Mouse (Mus musculus) heart, embryonic 16.5 days (tissue): ENCODE measurements around the gene C1galt1. TPM values are rescaled to one million over a fixed set of nuclear protein-coding genes. Genes with fewer than 3 reads are reported as not detected.

ENCODE experiments used
- ATAC-seq: fragments of 200-750 bp; cut with Nextera tagmentation; replicated peaks from 2 replicates; pipeline ENCODE4 v1.8.0; 2017; ENCODE audit warnings: moderate number of reproducible peaks; ENCODE audit not compliant: insufficient read depth, low FRiP score; ENCODE audit errors: extremely low read depth
- H3K27ac ChIP-seq: fragments of 300-500 bp; sonication (generic); 2 replicates; pipeline ENCODE4 v1.5.1; 2014; ENCODE audit warnings: mild to moderate bottlenecking, low read length, control low read depth, moderate library complexity
- H3K27me3 ChIP-seq: fragments of 300-500 bp; sonication (generic); 2 replicates; pipeline ENCODE4 v1.6.1; 2014; ENCODE audit warnings: low read length, mixed read lengths; ENCODE audit not compliant: control insufficient read depth, insufficient read depth
- H3K36me3 ChIP-seq: fragments of 300-500 bp; sonication (generic); 2 replicates; pipeline ENCODE4 v1.6.1; 2014; ENCODE audit not compliant: control insufficient read depth, insufficient read depth
- H3K4me1 ChIP-seq: fragments of 300-500 bp; sonication (generic); 2 replicates; pipeline ENCODE4 v1.6.1; 2014; ENCODE audit warnings: low read length, mixed read lengths; ENCODE audit not compliant: control insufficient read depth, insufficient read depth
- H3K4me2 ChIP-seq: fragments of 300-500 bp; sonication (generic); 2 replicates; pipeline ENCODE4 v1.6.1; 2014; ENCODE audit warnings: low read depth, mild to moderate bottlenecking, control low read depth, low read length
- H3K4me3 ChIP-seq: fragments of 300-500 bp; sonication (generic); 2 replicates; pipeline ENCODE4 v1.5.1; 2014; ENCODE audit warnings: mild to moderate bottlenecking, control low read depth, low read length
- H3K9ac ChIP-seq: fragments of 300-500 bp; sonication (generic); 2 replicates; pipeline ENCODE4 v1.6.1; 2014; ENCODE audit warnings: low read length, control low read depth
- H3K9me3 ChIP-seq: fragments of 300-500 bp; sonication (generic); replicated peaks from 2 replicates; pipeline ENCODE4 v1.6.1; 2016; ENCODE audit warnings: low read length; ENCODE audit not compliant: control insufficient read depth
- WGBS: fragments of 180-500 bp; shearing (Covaris S2); extraction: QIAGEN DNeasy Blood & Tissue Kit; methylation state at CpG from one replicate; pipeline ENCODE4 v1.1.7; 2014; 5-methylcytosine and 5-hydroxymethylcytosine counted together
- polyA plus RNA-seq: library from polyadenylated mRNA; unstranded; fragments of >200 nt; fragmentation: Nextera tagmentation; extraction: Ambion mirVana; gene quantifications from 2 replicates; pipeline ENCODE4 v1.2.1, GENCODE M21; 2015

Gene C1galt1
- polyA plus RNA-seq, 1 experiment from 2014 or later, result 2.9 TPM

DNA sequence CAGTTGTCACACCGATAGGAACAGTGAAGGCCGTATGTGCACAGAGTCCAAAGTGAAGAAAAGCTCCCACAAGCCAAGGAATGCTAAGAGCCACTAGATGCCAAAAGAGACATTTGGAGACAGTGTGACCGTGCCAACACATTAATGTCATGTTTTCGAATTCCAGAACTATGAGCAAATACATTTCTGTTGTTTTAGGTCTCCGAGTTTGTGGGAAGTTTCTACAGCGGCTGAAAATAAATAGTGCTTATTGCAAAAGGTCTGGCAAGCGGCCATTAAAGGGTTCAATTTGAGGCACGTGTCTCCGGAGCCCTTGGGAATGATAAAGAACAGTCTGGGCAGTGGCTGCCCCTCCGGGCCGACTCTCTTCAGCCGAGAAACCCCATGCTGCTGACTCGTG, 37.9 kb downstream of the C1galt1 start:
- peak overlapping the region; percentile 36 for H3K4me2 ChIP-seq
- H3K27me3 ChIP-seq, result no peaks in the 10 kb centered on the region
- H3K9ac ChIP-seq, result no peak overlapping the region
- no peaks in the 10 kb centered on the region for H3K9me3 ChIP-seq
- WGBS, result 30% methylated on average over 13 of the region's 13 CpGs
- peaks cover under 1% of the 10 kb centered on the region; the same call in 1 of the 2 replicates for H3K4me1 ChIP-seq
- peak overlapping the region; percentile 64 for H3K27ac ChIP-seq
- peak; percentile 87 for ATAC-seq
- H3K36me3 ChIP-seq, result no peaks in the 10 kb centered on the region
- H3K4me3 ChIP-seq, result no peak overlapping the region

DNA sequence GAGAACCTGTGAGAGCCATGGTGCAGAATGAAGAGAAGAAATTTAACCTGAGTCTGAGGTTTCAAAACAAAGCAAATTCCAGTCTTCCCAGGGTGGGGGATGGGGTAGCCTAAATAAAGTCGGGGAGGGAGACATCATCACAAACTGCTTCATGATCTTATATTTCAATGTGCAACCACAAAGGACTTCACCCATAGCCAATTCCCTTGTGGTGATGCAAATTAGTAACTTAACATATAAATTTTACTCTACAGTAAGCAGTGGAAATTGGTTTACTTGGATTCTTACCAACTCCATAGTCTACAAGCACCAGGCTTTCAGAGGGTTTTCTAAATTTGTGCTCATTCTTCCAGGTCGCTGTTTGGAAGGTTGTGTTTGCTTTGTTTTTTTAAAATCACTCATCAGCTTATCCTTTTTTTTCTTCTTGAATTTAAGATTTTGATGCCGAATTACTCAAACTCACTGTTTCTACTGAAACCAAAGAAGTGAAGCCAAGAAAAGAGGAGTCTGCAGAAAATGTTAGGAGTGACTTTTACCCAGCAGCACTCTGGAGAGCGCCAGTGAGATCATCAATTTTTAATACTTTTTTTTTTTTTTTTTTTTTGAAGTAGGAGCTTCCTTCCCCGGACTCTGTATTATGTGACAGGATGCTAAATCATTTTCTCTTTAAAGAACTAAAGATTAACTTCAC, 41.5 kb downstream of the C1galt1 start:
- 69% methylated on average over 5 of the region's 5 CpGs for WGBS
- no peak overlapping the region for H3K4me2 ChIP-seq
- no peak overlapping the region for H3K4me3 ChIP-seq
- H3K36me3 ChIP-seq, result no peaks in the 10 kb centered on the region
- no peak overlapping the region for H3K9ac ChIP-seq
- no peak for ATAC-seq
- H3K27me3 ChIP-seq, result no peaks in the 10 kb centered on the region
- H3K27ac ChIP-seq, result no peak overlapping the region
- H3K9me3 ChIP-seq, result no peaks in the 10 kb centered on the region
- no peaks in the 10 kb centered on the region for H3K4me1 ChIP-seq

DNA sequence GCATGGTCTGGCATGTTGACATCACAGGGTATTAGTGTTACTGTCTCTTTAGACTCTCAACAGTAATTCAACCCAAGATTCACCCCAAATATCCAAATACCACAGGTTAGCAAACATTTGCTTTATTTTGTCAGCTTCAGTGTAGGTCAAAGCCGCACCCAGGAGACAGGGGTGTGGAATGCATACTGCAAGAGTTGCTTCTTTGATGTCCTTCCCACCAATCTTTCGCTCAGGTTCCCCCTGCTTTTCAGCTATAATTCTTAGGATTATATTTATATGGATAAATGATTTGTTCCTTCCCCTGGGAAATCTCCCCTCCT, 42.0 kb downstream of the C1galt1 start:
- Histone ChIP-seq H3K27ac (no peak overlapping the region), H3K36me3 (no peaks in the 10 kb centered on the region), H3K4me3 (no peak overlapping the region), H3K4me1 (no peaks in the 10 kb centered on the region), H3K4me2 (no peak overlapping the region), H3K9me3 (no peaks in the 10 kb centered on the region), H3K27me3 (no peaks in the 10 kb centered on the region), H3K9ac (no peak overlapping the region)
- WGBS, result 77% methylated on average over 2 of the region's 2 CpGs
- no peak for ATAC-seq

DNA sequence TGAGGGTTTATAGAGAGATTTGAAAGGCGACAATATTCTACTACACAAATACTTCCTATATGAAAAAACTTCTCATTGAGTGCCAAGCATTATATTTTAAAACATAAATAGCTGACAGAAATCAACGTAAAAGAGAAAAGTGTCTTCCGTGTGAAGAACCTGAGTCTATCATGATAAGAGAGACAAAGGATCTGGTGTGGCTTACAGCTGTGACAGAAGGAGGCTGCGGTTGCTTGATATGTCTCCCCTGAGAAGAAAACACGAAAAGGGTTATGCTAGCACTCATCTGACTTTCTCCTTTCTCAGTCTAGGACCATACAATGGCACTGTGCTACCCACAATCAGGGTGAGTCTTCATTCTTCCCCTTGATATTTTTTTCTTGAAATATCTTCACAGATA, 51.7 kb downstream of the C1galt1 start:
- H3K4me1 ChIP-seq, result no peaks in the 10 kb centered on the region
- WGBS, result 79% methylated on average over 5 of the region's 5 CpGs
- H3K9ac ChIP-seq, result no peak overlapping the region
- ATAC-seq, result no peak
- no peaks in the 10 kb centered on the region for H3K36me3 ChIP-seq
- no peaks in the 10 kb centered on the region for H3K9me3 ChIP-seq
- H3K4me3 ChIP-seq, result no peak overlapping the region
- H3K4me2 ChIP-seq, result no peak overlapping the region
- no peak overlapping the region for H3K27ac ChIP-seq
- no peaks in the 10 kb centered on the region for H3K27me3 ChIP-seq

DNA sequence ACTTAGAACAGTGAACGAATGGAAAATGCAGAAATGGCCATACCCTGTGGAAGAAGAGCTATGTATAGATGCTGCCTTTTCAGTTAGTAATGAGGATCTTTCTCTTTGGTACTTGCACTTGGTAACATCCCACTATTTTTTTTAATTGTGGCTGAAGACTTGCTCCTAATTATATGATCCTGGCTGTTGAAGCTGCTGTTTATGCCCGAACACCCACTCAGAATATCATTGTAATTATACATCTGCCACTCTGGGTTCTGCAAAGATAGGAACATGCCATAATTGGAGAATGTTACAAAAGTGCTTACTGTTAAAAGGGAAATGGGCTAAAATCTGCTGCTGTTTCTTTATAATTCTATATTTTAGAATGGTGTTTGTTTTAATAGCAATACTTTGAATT, 67.4 kb downstream of the C1galt1 start:
- Histone ChIP-seq H3K4me1 (no peaks in the 10 kb centered on the region), H3K4me2 (no peak overlapping the region), H3K9ac (no peak overlapping the region), H3K4me3 (no peak overlapping the region), H3K36me3 (no peaks in the 10 kb centered on the region), H3K9me3 (no peaks in the 10 kb centered on the region), H3K27ac (no peak overlapping the region), H3K27me3 (no peaks in the 10 kb centered on the region)
- 67% methylated on average over 2 of the region's 2 CpGs for WGBS
- no peak for ATAC-seq

Other genes with a start within 250 kb of the C1galt1 start
- 20.0 and 20.2 TPM in 2 replicates for gene Asns, start 151.6 kb upstream of the C1galt1 start, polyA plus RNA-seq